Comparison of ENCODE assay signal across 24 mouse cellular contexts in genomic region chr12:110948910-110949201, GRCm38 (mm10). TPM values are rescaled to one million over a fixed set of nuclear protein-coding genes. Genes with fewer than 3 reads are reported as not detected.
DNase-seq lines count a peak whose midpoint lies in the region; ATAC-seq and TF ChIP-seq lines count a peak whose summit lies in the region.
"Had no signal": no experiment of that assay in that cellular context is flagged by ENCODE, and none has a peak within 500 bp of the region (broad histone marks: within the 10 kb centered on the region; RNA-seq: fewer than 3 reads in every experiment).

No protein-coding gene starts in this region.

- no peaks in the 10 kb centered on the region for H3K9me3 ChIP-seq in heart, embryonic 11.5 days (replicated peaks; ENCODE audit: control insufficient read depth, low read length)
- H3K9me3 ChIP-seq in liver, embryonic 15.5 days (replicated peaks), result no peaks in the 10 kb centered on the region
- H3K9me3 ChIP-seq in liver, postnatal 0 days (ENCODE audit: low read length), result no peaks in the 10 kb centered on the region
- no peaks in the 10 kb centered on the region for H3K9me3 ChIP-seq in limb, embryonic 10.5 days (replicated peaks)
- H3K9me3 ChIP-seq: embryonic facial prominence, embryonic 12.5 days; heart, embryonic 15.5 days; hindbrain, embryonic 12.5 days; kidney, embryonic 15.5 days; limb, embryonic 15.5 days; lung, embryonic 15.5 days; midbrain, embryonic 15.5 days; neural tube, embryonic 12.5 days had no signal

- intact Hi-C loops in heart, adult 2 months (cut with DNase I), result no loop called here

- no peak for DNase-seq in cerebellum, adult 2 months
- DNase-seq in cerebellum, adult 18-20 months, result no peak
- peak; percentile 28 to 56 for DNase-seq in heart, adult 2 months
- no peak for DNase-seq in liver, postnatal 0 days
- DNase-seq in limb, embryonic 10.5 days (ENCODE audit: low spot score), result no peak
- DNase-seq: adrenal gland, adult 8-10 months; kidney, postnatal 36 days; lung, postnatal 4 days; right cerebral cortex, postnatal 14 days; spleen, adult 18-20 months had no signal

- WGBS in cerebellum, adult 2 months, result 34% methylated on average over 3 of the region's 3 CpGs
- 50% methylated on average over 3 of the region's 3 CpGs for WGBS in heart, adult 2 months
- WGBS in heart, embryonic 11.5 days (ENCODE audit: insufficient replicate concordance), result 90% methylated on average over 3 of the region's 3 CpGs
- 82% methylated on average over 3 of the region's 3 CpGs for WGBS in liver, embryonic 15.5 days (ENCODE audit: insufficient replicate concordance)
- WGBS in liver, postnatal 0 days (ENCODE audit: insufficient replicate concordance), result 89% methylated on average over 3 of the region's 3 CpGs
- 86% methylated on average over 3 of the region's 3 CpGs for WGBS in limb, embryonic 10.5 days

- TF ChIP-seq POLR2A in cerebellum, adult 2 months (IDR thresholded peaks at IDR 0.05; ENCODE audit: borderline replicate concordance, insufficient read depth, low read length), result no peak
- no peak for TF ChIP-seq POLR2A in heart, adult 2 months (IDR thresholded peaks at IDR 0.05; ENCODE audit: insufficient read depth, low read depth, low read length)

- peaks cover 4% of the 10 kb centered on the region; the same call in 1 of the 2 replicates for H3K36me3 ChIP-seq in heart, adult 2 months (ENCODE audit: control insufficient read depth, insufficient read depth, low read length)
- H3K36me3 ChIP-seq in heart, embryonic 11.5 days (ENCODE audit: control insufficient read depth, insufficient read depth, low read length), result peaks cover 3% of the 10 kb centered on the region; the same call in 1 of the 2 replicates
- peaks cover 26% of the 10 kb centered on the region for H3K36me3 ChIP-seq in liver, embryonic 15.5 days (replicated peaks)
- peaks cover 18% of the 10 kb centered on the region for H3K36me3 ChIP-seq in liver, postnatal 0 days (replicated peaks; ENCODE audit: insufficient read depth, low read length)
- peaks cover 40% of the 10 kb centered on the region for H3K36me3 ChIP-seq in limb, embryonic 10.5 days
- H3K36me3 ChIP-seq: lung, embryonic 15.5 days had no signal

- no peak overlapping the region for H3K9ac ChIP-seq in heart, adult 2 months (ENCODE audit: low read depth, low read length)
- no peak overlapping the region for H3K9ac ChIP-seq in heart, embryonic 11.5 days (ENCODE audit: low read depth, low read length)
- H3K9ac ChIP-seq in liver, embryonic 15.5 days, result 0 out of 2 replicates have a peak overlapping the region, but pooled peaks have one; percentile 3
- no peak overlapping the region for H3K9ac ChIP-seq in liver, postnatal 0 days (replicated peaks)
- H3K9ac ChIP-seq: embryonic facial prominence, embryonic 12.5 days; heart, embryonic 15.5 days; hindbrain, embryonic 12.5 days; kidney, embryonic 15.5 days; limb, embryonic 15.5 days; lung, embryonic 15.5 days; midbrain, embryonic 15.5 days; neural tube, embryonic 12.5 days had no signal

- H3K27me3 ChIP-seq in cerebellum, adult 2 months (ENCODE audit: control insufficient read depth, insufficient read depth, low read length), result no peaks in the 10 kb centered on the region
- H3K27me3 ChIP-seq in heart, adult 2 months (ENCODE audit: control insufficient read depth, insufficient read depth, low read length), result no peaks in the 10 kb centered on the region
- no peaks in the 10 kb centered on the region for H3K27me3 ChIP-seq in heart, embryonic 11.5 days (ENCODE audit: control insufficient read depth, insufficient read depth, low read length)
- H3K27me3 ChIP-seq in liver, embryonic 15.5 days, result no peaks in the 10 kb centered on the region
- no peaks in the 10 kb centered on the region for H3K27me3 ChIP-seq in liver, postnatal 0 days (ENCODE audit: insufficient read depth, low read length)
- H3K27me3 ChIP-seq in limb, embryonic 10.5 days (ENCODE audit: low read depth, poor library complexity, severe bottlenecking), result no peaks in the 10 kb centered on the region
- H3K27me3 ChIP-seq: embryonic facial prominence, embryonic 12.5 days; heart, embryonic 15.5 days; hindbrain, embryonic 12.5 days; kidney, embryonic 15.5 days; limb, embryonic 15.5 days; lung, embryonic 15.5 days; midbrain, embryonic 15.5 days; neural tube, embryonic 12.5 days had no signal

- no peak overlapping the region for H3K4me3 ChIP-seq in cerebellum, adult 2 months (replicated peaks; ENCODE audit: insufficient read depth, low read depth, low read length)
- H3K4me3 ChIP-seq in heart, adult 2 months, result no peak overlapping the region
- H3K4me3 ChIP-seq in heart, embryonic 11.5 days (ENCODE audit: low read depth, low read length), result no peak overlapping the region
- no peak overlapping the region for H3K4me3 ChIP-seq in liver, embryonic 15.5 days (replicated peaks)
- no peak overlapping the region for H3K4me3 ChIP-seq in liver, postnatal 0 days (ENCODE audit: low read depth, low read length)
- H3K4me3 ChIP-seq in limb, embryonic 10.5 days, result no peak overlapping the region
- H3K4me3 ChIP-seq: embryonic facial prominence, embryonic 12.5 days; heart, embryonic 15.5 days; hindbrain, embryonic 12.5 days; kidney, embryonic 15.5 days; left cerebral cortex, adult 2 months; limb, embryonic 15.5 days; lung, embryonic 15.5 days; midbrain, embryonic 15.5 days; neural tube, embryonic 12.5 days had no signal

- peaks cover 27% of the 10 kb centered on the region for H3K4me1 ChIP-seq in cerebellum, adult 2 months (ENCODE audit: control insufficient read depth, insufficient read depth, low read length)
- peaks cover 4% of the 10 kb centered on the region for H3K4me1 ChIP-seq in heart, adult 2 months (ENCODE audit: control insufficient read depth, insufficient read depth, low read length)
- H3K4me1 ChIP-seq in heart, embryonic 11.5 days (ENCODE audit: control insufficient read depth, insufficient read depth, low read length), result no peaks in the 10 kb centered on the region
- H3K4me1 ChIP-seq in liver, embryonic 15.5 days (replicated peaks), result peaks cover 44% of the 10 kb centered on the region
- H3K4me1 ChIP-seq in liver, postnatal 0 days (ENCODE audit: insufficient read depth), result peaks cover 10% of the 10 kb centered on the region
- no peaks in the 10 kb centered on the region for H3K4me1 ChIP-seq in limb, embryonic 10.5 days
- H3K4me1 ChIP-seq: embryonic facial prominence, embryonic 12.5 days; hindbrain, embryonic 12.5 days; kidney, embryonic 15.5 days; limb, embryonic 15.5 days; lung, embryonic 15.5 days; midbrain, embryonic 15.5 days; neural tube, embryonic 12.5 days had no signal

- no peak overlapping the region for H3K4me2 ChIP-seq in heart, embryonic 11.5 days
- no peak overlapping the region for H3K4me2 ChIP-seq in liver, embryonic 15.5 days
- no peak overlapping the region for H3K4me2 ChIP-seq in liver, postnatal 0 days (ENCODE audit: low read depth, low read length)
- H3K4me2 ChIP-seq: embryonic facial prominence, embryonic 12.5 days; heart, embryonic 15.5 days; hindbrain, embryonic 12.5 days; kidney, embryonic 15.5 days; limb, embryonic 15.5 days; lung, embryonic 15.5 days; midbrain, embryonic 15.5 days; neural tube, embryonic 12.5 days had no signal

- H3K79me2 ChIP-seq in heart, adult 2 months (replicated peaks; ENCODE audit: control insufficient read depth, insufficient read depth, low read length), result no peaks in the 10 kb centered on the region

- 0 out of 2 replicates have a peak, but pooled peaks have one; percentile 47 for TF ChIP-seq EP300 in heart, adult 2 months (IDR thresholded peaks at IDR 0.05; ENCODE audit: insufficient read depth, low read depth, low read length)
- TF ChIP-seq EP300 in liver, postnatal 0 days (IDR thresholded peaks at IDR 0.05; ENCODE audit: low read depth), result no peak

- no peak for ATAC-seq in heart, embryonic 11.5 days (replicated peaks; ENCODE audit: insufficient number of reproducible peaks, low FRiP score, low TSS enrichment)
- ATAC-seq in liver, embryonic 15.5 days (ENCODE audit: insufficient read depth), result no peak
- ATAC-seq in liver, postnatal 0 days, result no peak
- ATAC-seq in megakaryocyte progenitor cell, adult 5-6 weeks (replicated peaks; ENCODE audit: poor library complexity), result no peak
- ATAC-seq: activated CD4-positive, CD25-positive, alpha-beta regulatory T cell, adult 4 months; intestine, postnatal 0 days; midbrain, embryonic 15.5 days had no signal

- H3K27ac ChIP-seq in cerebellum, adult 2 months (ENCODE audit: insufficient read depth, low read length), result peak overlapping the region; percentile 59
- H3K27ac ChIP-seq in heart, adult 2 months, result peak overlapping the region; percentile 62
- H3K27ac ChIP-seq in heart, embryonic 11.5 days (ENCODE audit: low read depth, low read length), result no peak overlapping the region
- H3K27ac ChIP-seq in liver, embryonic 15.5 days (replicated peaks), result peak overlapping the region; percentile 9; the same call in 1 of the 2 replicates
- H3K27ac ChIP-seq in liver, postnatal 0 days (ENCODE audit: low read depth), result no peak overlapping the region
- no peak overlapping the region for H3K27ac ChIP-seq in limb, embryonic 10.5 days
- H3K27ac ChIP-seq: embryonic facial prominence, embryonic 12.5 days; hindbrain, embryonic 12.5 days; kidney, embryonic 15.5 days; left cerebral cortex, adult 2 months; limb, embryonic 15.5 days; lung, embryonic 15.5 days; midbrain, embryonic 15.5 days; neural tube, embryonic 12.5 days had no signal

- TF ChIP-seq CTCF in cerebellum, adult 2 months (IDR thresholded peaks at IDR 0.05; ENCODE audit: borderline replicate concordance, insufficient read depth, low read depth, low read length), result no peak
- TF ChIP-seq CTCF in heart, adult 2 months (IDR thresholded peaks at IDR 0.05), result no peak
- TF ChIP-seq CTCF in liver, postnatal 0 days (IDR thresholded peaks at IDR 0.05; ENCODE audit: low read depth), result no peak

RNA-seq across cellular contexts. Expression of gene Ankrd9, which starts 30.0 kb away (rescaled TPM):
- polyA plus RNA-seq in cerebellum, adult 2 months (2012; rRNA removed), result 53.3 and 54.8 TPM in 2 replicates
- 10 to 100 TPM; 59.3 to 84.2 TPM for total RNA-seq in heart, adult 2 months (2021)
- polyA plus RNA-seq in heart, adult 2 months (2012; rRNA removed), result 80.5 and 93.2 TPM in 2 replicates
- 11.4 and 14.5 TPM in 2 replicates for polyA plus RNA-seq in heart, embryonic 11.5 days (2014; fragmentation: Nextera tagmentation; extraction: Ambion mirVana)
- polyA plus RNA-seq in liver, embryonic 15.5 days (2015; fragmentation: Nextera tagmentation; extraction: Ambion mirVana), result 63.5 and 68.6 TPM in 2 replicates
- polyA plus RNA-seq in liver, postnatal 0 days (2015; fragmentation: Nextera tagmentation; extraction: Ambion mirVana), result 15.9 and 16.5 TPM in 2 replicates
- 1.1 and 1.4 TPM in 2 replicates for total RNA-seq in megakaryocyte progenitor cell, adult 5-6 weeks (2015)
- 1.8 and 4.6 TPM in 2 replicates for total RNA-seq in megakaryocyte progenitor cell, adult 5-6 weeks (2017)
- polyA plus RNA-seq in limb, embryonic 10.5 days (2016; fragmentation: Nextera tagmentation; extraction: Ambion mirVana), result 15.2 and 17.2 TPM in 2 replicates

RNA-seq across cellular contexts. Expression of gene Tecpr2, which starts 59.8 kb away (rescaled TPM):
- polyA plus RNA-seq in cerebellum, adult 2 months (2012; rRNA removed), result 20.2 and 20.7 TPM in 2 replicates
- 1 to 10 TPM; 5.1 to 5.2 TPM for total RNA-seq in heart, adult 2 months (2021)
- polyA plus RNA-seq in heart, adult 2 months (2012; rRNA removed), result 3.6 and 5.9 TPM in 2 replicates
- 2.5 and 2.8 TPM in 2 replicates for polyA plus RNA-seq in heart, embryonic 11.5 days (2014; fragmentation: Nextera tagmentation; extraction: Ambion mirVana)
- polyA plus RNA-seq in liver, embryonic 15.5 days (2015; fragmentation: Nextera tagmentation; extraction: Ambion mirVana), result 1.6 and 1.8 TPM in 2 replicates
- polyA plus RNA-seq in liver, postnatal 0 days (2015; fragmentation: Nextera tagmentation; extraction: Ambion mirVana), result 0.63 and 1.1 TPM in 2 replicates
- total RNA-seq in megakaryocyte progenitor cell, adult 5-6 weeks (2015), result 4.7 and 5.0 TPM in 2 replicates
- total RNA-seq in megakaryocyte progenitor cell, adult 5-6 weeks (2017), result 6.8 and 7.4 TPM in 2 replicates
- polyA plus RNA-seq in limb, embryonic 10.5 days (2016; fragmentation: Nextera tagmentation; extraction: Ambion mirVana), result 6.0 and 6.7 TPM in 2 replicates

RNA-seq across cellular contexts. Expression of gene Cinp, which starts 59.9 kb away (rescaled TPM):
- 59.6 and 65.7 TPM in 2 replicates for polyA plus RNA-seq in cerebellum, adult 2 months (2012; rRNA removed)
- 10 to 100 TPM; 27.3 to 31.1 TPM for total RNA-seq in heart, adult 2 months (2021)
- 27.1 and 30.1 TPM in 2 replicates for polyA plus RNA-seq in heart, adult 2 months (2012; rRNA removed)
- 70.5 and 71.3 TPM in 2 replicates for polyA plus RNA-seq in heart, embryonic 11.5 days (2014; fragmentation: Nextera tagmentation; extraction: Ambion mirVana)
- 49.9 and 56.6 TPM in 2 replicates for polyA plus RNA-seq in liver, embryonic 15.5 days (2015; fragmentation: Nextera tagmentation; extraction: Ambion mirVana)
- polyA plus RNA-seq in liver, postnatal 0 days (2015; fragmentation: Nextera tagmentation; extraction: Ambion mirVana), result 30.6 and 34.2 TPM in 2 replicates
- 50.2 and 53.2 TPM in 2 replicates for total RNA-seq in megakaryocyte progenitor cell, adult 5-6 weeks (2015)
- 74.6 and 100 TPM in 2 replicates for total RNA-seq in megakaryocyte progenitor cell, adult 5-6 weeks (2017)
- polyA plus RNA-seq in limb, embryonic 10.5 days (2016; fragmentation: Nextera tagmentation; extraction: Ambion mirVana), result 88.4 and 114 TPM in 2 replicates

Comparison
In these comparisons a context has a peak if more than half of its experiments do, and no peak if none do; other contexts are left out.
1. H3K27ac ChIP-seq: peak in cerebellum, adult 2 months (single experiment), heart, adult 2 months (single experiment) and liver, embryonic 15.5 days (single experiment); none in heart, embryonic 11.5 days (single experiment), liver, postnatal 0 days (single experiment) and limb, embryonic 10.5 days (single experiment).
2. DNase-seq: peak in heart, adult 2 months (2 of 2); none in cerebellum, adult 2 months (0 of 2), cerebellum, adult 18-20 months (0 of 2), liver, postnatal 0 days (single experiment) and limb, embryonic 10.5 days (single experiment).